Mouse (Mus musculus) bone marrow macrophage, adult 2 months (primary cell): Measurements from ENCODE around the gene Kdm2b. TPM values are rescaled to one million over a fixed set of nuclear protein-coding genes. Genes with fewer than 3 reads are reported as not detected.

Experiments
- H3K27ac ChIP-seq: 2 replicates; pipeline ENCODE4 v1.5.1; 2012; ENCODE audit warnings: low read depth, low read length; ENCODE audit not compliant: insufficient read depth
- H3K4me1 ChIP-seq: 2 replicates; pipeline ENCODE4 v1.6.1; 2012; ENCODE audit warnings: low read length; ENCODE audit not compliant: control insufficient read depth, insufficient read depth
- H3K4me3 ChIP-seq: 2 replicates; pipeline ENCODE4 v1.5.1; 2012; ENCODE audit warnings: mild to moderate bottlenecking, low read length, moderate library complexity; ENCODE audit not compliant: insufficient read depth
- CTCF ChIP-seq: IDR thresholded peaks from 2 replicates; pipeline ENCODE4 v1.5.1; 2012; ENCODE audit warnings: low read depth, mild to moderate bottlenecking, low read length, moderate library complexity
- POLR2A ChIP-seq: IDR thresholded peaks from 2 replicates; pipeline ENCODE4 v1.6.1; 2012; ENCODE audit warnings: mild to moderate bottlenecking, low read depth, low read length, borderline replicate concordance
- polyA plus RNA-seq: library from polyadenylated mRNA; stranded (reverse); fragments of >200 nt; gene quantifications from 2 replicates; pipeline ENCODE4 v1.2.4, GENCODE M21; 2012; ENCODE audit not compliant: missing spikeins, insufficient read depth, insufficient read length

Kdm2b gene
- polyA plus RNA-seq, 1 experiment, result 26.9 TPM

DNA sequence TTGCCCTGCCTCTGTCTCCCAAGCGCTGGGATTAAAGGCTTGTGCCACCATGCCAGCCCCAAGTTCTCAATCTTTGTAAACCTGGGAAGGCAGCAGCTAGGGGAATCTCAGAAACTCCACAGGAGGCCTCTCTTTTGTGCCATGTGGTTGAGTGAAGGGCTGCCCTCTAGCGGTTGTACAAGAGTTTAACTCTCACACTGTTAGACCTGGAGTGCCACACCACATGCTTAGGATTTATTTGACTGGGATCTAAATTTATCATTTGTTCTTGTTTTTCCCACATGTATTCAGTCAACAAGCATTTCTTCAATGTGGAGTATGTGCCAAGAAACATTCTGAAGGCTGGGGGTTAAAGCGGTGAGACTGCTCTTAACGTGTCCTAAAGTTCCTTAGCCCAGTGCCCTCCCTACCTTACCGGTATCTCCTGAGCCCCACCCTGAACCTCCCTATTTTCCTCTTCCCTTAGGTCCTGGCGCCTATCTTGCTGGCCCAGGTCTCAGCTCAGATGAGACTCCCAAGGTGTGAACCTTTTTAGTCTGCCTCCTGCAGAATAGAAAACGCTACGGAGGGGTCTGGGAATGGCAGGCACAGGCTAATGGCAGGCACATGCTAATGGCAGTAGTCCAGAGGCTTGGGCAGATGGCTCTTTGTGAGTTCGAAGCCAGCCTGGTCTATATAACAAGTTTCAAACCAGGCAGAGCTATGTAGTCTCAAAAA, 24.1 kb upstream of the Kdm2b start:
- H3K4me1 ChIP-seq, result peaks cover 44% of the 10 kb centered on the region
- peak overlapping the region; percentile 11; the same call in 1 of the 2 replicates for H3K4me3 ChIP-seq
- TF ChIP-seq CTCF (peak; percentile 31; the same call in 1 of the 2 replicates), POLR2A (no peak; the same call in 1 of the 2 replicates)
- H3K27ac ChIP-seq, result peak overlapping the region; percentile 62

GRCm38 (mm10) chr5:123011705-123012104, 22.1 kb upstream of the Kdm2b start:
- Histone ChIP-seq H3K4me3 (no peak overlapping the region), H3K27ac (no peak overlapping the region), H3K4me1 (peaks cover 38% of the 10 kb centered on the region)
- TF ChIP-seq POLR2A (no peak), CTCF (no peak)

GRCm38 (mm10) chr5:123010806-123011205, 21.2 kb upstream of the Kdm2b start:
- peaks cover 38% of the 10 kb centered on the region for H3K4me1 ChIP-seq
- no peak overlapping the region for H3K4me3 ChIP-seq
- H3K27ac ChIP-seq, result no peak overlapping the region
- TF ChIP-seq POLR2A (no peak), CTCF (peak; percentile 30; the same call in 1 of the 2 replicates)

DNA sequence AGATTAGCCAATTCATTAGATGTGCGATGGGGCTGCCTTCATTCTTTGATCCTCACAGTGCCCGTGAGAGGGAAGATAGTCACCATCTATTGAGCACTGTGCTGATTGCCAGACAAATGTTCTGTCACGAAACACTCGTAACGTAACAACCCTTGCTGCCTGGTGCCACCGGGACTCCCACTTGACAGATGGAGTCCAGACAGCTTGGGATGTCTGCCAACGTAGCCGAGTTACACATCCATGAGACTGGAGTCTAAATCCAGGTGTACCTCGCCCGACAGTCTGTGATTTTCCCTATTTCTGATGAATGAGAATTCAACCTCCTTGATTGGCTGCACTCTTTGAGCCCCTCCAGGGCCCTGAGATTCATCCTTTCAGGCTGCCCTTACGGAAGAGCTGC, 20.2 kb upstream of the Kdm2b start:
- peak overlapping the region; percentile 93 for H3K27ac ChIP-seq
- no peak overlapping the region for H3K4me3 ChIP-seq
- TF ChIP-seq CTCF (no peak), POLR2A (no peak)
- peaks cover 38% of the 10 kb centered on the region for H3K4me1 ChIP-seq

DNA sequence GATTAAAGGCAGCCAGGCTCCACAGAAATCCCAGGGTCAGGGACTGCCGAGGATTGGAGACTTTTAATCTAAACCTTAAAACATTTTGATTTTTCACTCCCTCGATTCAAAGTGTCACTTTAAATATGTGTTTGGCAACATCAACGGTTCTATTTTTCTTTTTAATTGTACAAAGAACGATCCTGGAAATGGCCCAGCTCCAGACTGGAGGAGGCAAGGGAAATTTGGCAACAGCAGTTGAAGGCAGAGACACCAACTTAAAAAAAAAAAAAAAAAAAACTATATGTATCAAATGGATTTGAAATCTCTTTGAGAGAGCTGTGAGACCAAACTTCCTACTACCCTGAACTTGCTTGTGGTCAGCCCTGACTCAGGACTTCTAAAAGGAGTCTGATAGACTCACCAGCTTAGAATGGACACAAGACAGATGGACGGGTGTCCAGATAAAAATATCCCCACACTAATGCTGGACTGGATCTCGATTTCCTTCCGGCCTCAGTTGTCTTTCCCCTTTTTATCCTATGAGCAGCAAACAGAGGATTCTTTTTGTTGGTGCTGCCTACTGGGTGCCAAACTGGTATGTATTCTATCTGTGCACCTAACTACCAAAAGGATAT, 19.4 kb upstream of the Kdm2b start:
- Histone ChIP-seq H3K27ac (peak overlapping the region; percentile 93), H3K4me1 (peaks cover 35% of the 10 kb centered on the region), H3K4me3 (no peak overlapping the region)
- no peak for TF ChIP-seq CTCF
- no peak for TF ChIP-seq POLR2A

GRCm38 (mm10) chr5:123005716-123006592, 16.3 kb upstream of the Kdm2b start:
- no peak overlapping the region for H3K27ac ChIP-seq
- H3K4me3 ChIP-seq, result no peak overlapping the region
- TF ChIP-seq CTCF (no peak), POLR2A (no peak)
- H3K4me1 ChIP-seq, result peaks cover 29% of the 10 kb centered on the region

GRCm38 (mm10) chr5:123000901-123001300, 11.3 kb upstream of the Kdm2b start:
- peaks cover 22% of the 10 kb centered on the region for H3K4me1 ChIP-seq
- no peak overlapping the region for H3K4me3 ChIP-seq
- no peak for TF ChIP-seq CTCF
- no peak for TF ChIP-seq POLR2A
- no peak overlapping the region for H3K27ac ChIP-seq

DNA sequence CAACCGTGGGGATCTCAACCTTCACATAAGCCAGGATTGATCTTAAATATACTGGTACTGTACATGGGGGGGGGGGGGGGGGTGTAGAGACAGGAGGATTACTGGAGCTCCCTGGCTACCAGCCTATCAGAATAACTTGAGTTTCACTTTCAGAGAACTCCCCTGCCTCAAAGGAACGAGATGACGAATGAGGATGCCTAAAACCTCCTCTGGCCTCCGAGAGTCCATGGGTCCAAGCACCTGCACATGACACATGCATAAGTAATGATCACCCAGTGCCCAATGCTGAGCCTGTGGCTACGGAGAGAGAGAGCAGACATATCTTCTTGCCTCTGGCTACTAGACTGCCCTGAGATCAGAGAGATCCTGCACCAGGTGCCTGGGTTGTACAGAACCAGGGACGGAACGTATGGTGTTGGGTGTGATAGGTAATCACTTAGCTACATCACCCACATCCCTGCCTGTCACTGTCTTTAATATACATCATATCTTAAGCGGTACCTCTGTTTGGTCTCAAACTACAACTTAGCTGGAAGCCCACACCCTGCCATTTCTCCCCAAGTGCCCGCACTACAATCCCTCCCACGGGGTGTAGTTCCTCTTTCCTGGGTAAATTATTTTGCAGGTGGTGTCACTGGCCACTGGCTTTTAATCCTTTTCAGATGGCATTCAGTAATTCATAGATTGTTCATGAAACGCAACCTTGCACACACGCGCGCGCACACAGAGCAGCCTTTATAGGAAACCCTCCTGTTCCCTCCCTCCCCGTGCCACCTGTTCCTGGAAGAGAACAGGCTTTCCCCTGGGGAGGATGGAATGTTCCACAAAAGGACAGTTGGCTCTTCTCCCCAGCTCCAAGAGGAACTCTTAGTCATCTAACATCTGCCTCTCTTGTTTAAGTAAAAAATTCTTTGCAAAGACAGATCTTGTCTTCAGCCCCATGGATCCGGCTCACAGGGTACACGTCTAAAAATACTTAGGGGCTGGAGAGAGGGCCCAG, 7.9 kb upstream of the Kdm2b start:
- Histone ChIP-seq H3K4me1 (peaks cover 24% of the 10 kb centered on the region), H3K27ac (peak overlapping the region; percentile 47), H3K4me3 (no peak overlapping the region)
- TF ChIP-seq POLR2A, result no peak
- TF ChIP-seq CTCF, result no peak

DNA sequence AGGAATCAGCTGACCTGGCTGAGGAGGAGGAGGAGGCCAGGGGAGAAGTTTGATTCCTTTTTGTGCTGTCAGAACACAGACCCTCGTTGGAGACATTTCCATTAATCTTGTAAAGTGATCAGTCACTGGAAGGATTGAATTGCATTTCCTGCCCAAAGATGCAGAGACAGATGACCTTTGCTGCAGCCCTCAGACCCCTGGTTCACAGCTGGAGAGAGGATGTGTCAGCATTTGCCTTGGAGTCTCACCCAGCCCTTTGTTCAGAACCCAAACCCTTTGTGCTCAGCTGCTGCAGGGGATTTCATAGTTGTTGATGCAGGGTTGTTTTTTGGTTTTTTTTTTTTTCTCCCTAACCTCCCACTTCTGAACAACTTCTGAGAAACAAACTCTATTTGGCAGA, 5.3 kb upstream of the Kdm2b start:
- TF ChIP-seq POLR2A (no peak), CTCF (no peak)
- peaks cover 32% of the 10 kb centered on the region for H3K4me1 ChIP-seq
- H3K4me3 ChIP-seq, result no peak overlapping the region
- H3K27ac ChIP-seq, result no peak overlapping the region
